Mouse (Mus musculus) adrenal gland, postnatal 14 days (tissue): ENCODE results near the gene Vmn2r68. TPM values are rescaled to one million over a fixed set of nuclear protein-coding genes. Genes with fewer than 3 reads are reported as not detected.

ENCODE experiments used
- DNase-seq: peaks from one replicate; pipeline ENCODE4 v3.0.0; 2021; ENCODE audit warnings: mixed read lengths
- long read RNA-seq, 2 experiments: library from polyadenylated mRNA; stranded (forward); transcript quantifications; one replicate each; pipeline ENCODE4 v2.0.0; 2021
- total RNA-seq: library from RNA; stranded (reverse); gene quantifications from 2 replicates; pipeline ENCODE4 v1.2.3, GENCODE M21; 2021

Gene Vmn2r68
- not detected in 2 replicates for total RNA-seq
- long read RNA-seq, experiment 1, result 0 reads
- long read RNA-seq, experiment 2, result 0 reads

DNA sequence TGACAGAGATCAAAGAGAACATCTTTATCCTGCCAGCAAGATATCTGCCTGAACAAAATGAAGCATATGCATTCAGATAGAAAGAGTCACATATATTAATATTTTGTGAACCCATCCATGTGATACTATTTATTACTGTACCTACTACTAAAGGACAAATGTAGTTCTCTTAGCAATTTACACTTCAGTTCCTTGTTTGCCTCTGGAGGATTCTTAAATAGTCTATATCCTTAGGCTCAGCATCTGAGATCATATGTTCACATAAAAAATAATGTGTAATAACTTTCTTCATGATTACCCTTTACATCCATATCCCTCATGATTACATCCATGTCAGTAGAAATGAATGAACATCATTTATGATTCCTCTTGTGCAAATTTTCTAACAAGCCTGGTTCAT is at the start of gene Vmn2r68:
Gene Vmn2r68, minus strand, starts transcription at position 101 of the 400 bp plus-strand sequence.
- no peak for DNase-seq

Other genes with a start within 250 kb of the Vmn2r68 start
- gene Vmn2r66, start 225.5 kb downstream of the Vmn2r68 start, total RNA-seq, result not detected in 2 replicates
- gene Vmn2r67, start 81.8 kb downstream of the Vmn2r68 start, total RNA-seq, result not detected in 2 replicates
- gene Vmn2r69, start 178.1 kb upstream of the Vmn2r68 start, total RNA-seq, result not detected in 2 replicates